Mouse (Mus musculus) neural tube, embryonic 11.5 days (tissue): Measurements from ENCODE around the gene Brox. TPM values are rescaled to one million over a fixed set of nuclear protein-coding genes. Genes with fewer than 3 reads are reported as not detected.

Source experiments
- ATAC-seq: fragments of 200-750 bp; cut with Nextera tagmentation; 2 replicates; pipeline ENCODE4 v1.8.0; 2017; ENCODE audit warnings: moderate number of reproducible peaks, mild to moderate bottlenecking, moderate TSS enrichment, moderate library complexity; ENCODE audit not compliant: insufficient read depth, low FRiP score, low TSS enrichment
- DNase-seq: peaks from one replicate; pipeline ENCODE4 v3.0.0-alpha.2; 2015; ENCODE audit warnings: low spot score
- H3K27ac ChIP-seq: fragments of 300-500 bp; sonication (generic); 2 replicates; pipeline ENCODE4 v1.5.1; 2014; ENCODE audit warnings: low read depth, mild to moderate bottlenecking, low read length
- H3K27me3 ChIP-seq: fragments of 300-500 bp; sonication (generic); 2 replicates; pipeline ENCODE4 v1.6.1; 2014; ENCODE audit warnings: mild to moderate bottlenecking, low read length, mixed read lengths; ENCODE audit not compliant: control insufficient read depth, insufficient read depth
- H3K36me3 ChIP-seq: fragments of 300-500 bp; sonication (generic); 2 replicates; pipeline ENCODE4 v1.6.1; 2014; ENCODE audit warnings: mild to moderate bottlenecking, low read length, moderate library complexity, mixed read lengths; ENCODE audit not compliant: control insufficient read depth, insufficient read depth
- H3K4me1 ChIP-seq: fragments of 300-500 bp; sonication (generic); 2 replicates; pipeline ENCODE4 v1.6.1; 2014; ENCODE audit warnings: low read length, mixed read lengths; ENCODE audit not compliant: control insufficient read depth, insufficient read depth
- H3K4me2 ChIP-seq: fragments of 300-500 bp; sonication (generic); 2 replicates; pipeline ENCODE4 v1.6.1; 2014; ENCODE audit warnings: low read depth, mild to moderate bottlenecking, moderate library complexity
- H3K4me3 ChIP-seq: fragments of 300-500 bp; sonication (generic); 2 replicates; pipeline ENCODE4 v1.5.1; 2014; ENCODE audit warnings: low read depth, low read length
- H3K9ac ChIP-seq: fragments of 300-500 bp; sonication (generic); 2 replicates; pipeline ENCODE4 v1.6.1; 2014; ENCODE audit warnings: mild to moderate bottlenecking, low read length
- H3K9me3 ChIP-seq: fragments of 300-500 bp; sonication (generic); 2 replicates; pipeline ENCODE4 v1.6.1; 2016; ENCODE audit warnings: low read length; ENCODE audit not compliant: control insufficient read depth
- WGBS: fragments of 180-500 bp; shearing (Covaris S2); extraction: QIAGEN DNeasy Blood & Tissue Kit; methylation state at CpG from one replicate; pipeline ENCODE4 v1.1.7; 2014; 5-methylcytosine and 5-hydroxymethylcytosine counted together
- polyA plus RNA-seq: library from polyadenylated mRNA; unstranded; fragments of >200 nt; fragmentation: Nextera tagmentation; extraction: Ambion mirVana; gene quantifications from 2 replicates; pipeline ENCODE4 v1.2.1, GENCODE M21; 2014

Brox gene
- polyA plus RNA-seq, 1 experiment from 2014 or later, result 78.1 TPM

DNA sequence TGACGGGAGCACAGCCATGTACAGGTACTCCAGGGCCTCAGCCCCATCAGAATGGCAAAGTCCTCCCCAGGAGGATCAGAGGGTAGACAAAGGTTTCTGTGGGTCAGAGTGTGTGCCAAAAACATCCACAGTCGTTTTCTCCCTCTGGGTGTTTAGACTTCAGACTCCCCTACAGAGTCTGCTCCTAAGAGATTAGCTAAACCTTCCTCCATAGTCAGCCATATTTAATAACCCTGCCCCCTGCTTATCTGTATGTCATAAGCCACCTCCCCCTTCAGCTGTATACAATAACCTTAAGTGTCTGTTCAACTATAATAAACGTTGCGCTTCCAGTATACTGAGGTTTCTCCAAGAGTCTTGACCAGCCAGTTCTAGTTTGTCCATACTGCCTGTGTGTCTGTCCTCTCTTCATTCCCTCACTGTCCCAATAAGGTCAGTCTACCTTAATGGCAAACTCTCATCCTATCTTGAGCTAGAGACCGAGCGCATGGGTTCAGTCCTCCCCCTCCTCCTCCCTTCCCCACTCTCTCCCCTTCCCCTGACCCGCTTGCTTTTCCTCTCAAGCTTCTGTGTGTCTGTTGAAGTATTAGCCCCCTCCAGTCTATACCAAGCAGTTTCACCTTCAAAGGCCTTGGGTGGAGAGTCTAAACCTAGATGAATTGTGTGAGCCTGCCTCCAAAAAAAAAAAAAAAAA lies 63.9 kb downstream of the Brox start:
- Histone ChIP-seq H3K4me3 (no peak overlapping the region), H3K27me3 (no peaks in the 10 kb centered on the region), H3K27ac (no peak overlapping the region), H3K4me1 (no peaks in the 10 kb centered on the region), H3K36me3 (no peaks in the 10 kb centered on the region), H3K4me2 (no peak overlapping the region), H3K9me3 (no peaks in the 10 kb centered on the region), H3K9ac (no peak overlapping the region)
- WGBS, result 82% methylated on average over 7 of the region's 7 CpGs
- DNase-seq (no peak), ATAC-seq (no peak)

- no peaks in the 10 kb centered on the region for H3K27me3 ChIP-seq
- 89% methylated on average over 7 of the region's 7 CpGs for WGBS
- DNase-seq (no peak), ATAC-seq (no peak)
- H3K27ac ChIP-seq, result no peak overlapping the region
- H3K4me2 ChIP-seq, result no peak overlapping the region
- H3K4me1 ChIP-seq, result no peaks in the 10 kb centered on the region
- no peaks in the 10 kb centered on the region for H3K9me3 ChIP-seq
- H3K4me3 ChIP-seq, result no peak overlapping the region
- no peaks in the 10 kb centered on the region for H3K36me3 ChIP-seq
- H3K9ac ChIP-seq, result no peak overlapping the region
Observed at GRCm38 (mm10) chr1:183227469-183227868, 69.6 kb downstream of the Brox start.

Other genes starting within 250 kb of the Brox start
- gene Disp1, start 75.7 kb downstream of the Brox start, polyA plus RNA-seq, result 11.7 and 12.6 TPM in 2 replicates
- gene Aida, start 679 bp downstream of the Brox start, polyA plus RNA-seq, result 29.2 and 37.0 TPM in 2 replicates
- gene Mia3, start 72.3 kb upstream of the Brox start, polyA plus RNA-seq, result 107 and 110 TPM in 2 replicates
- 17.9 and 18.3 TPM in 2 replicates for gene Taf1a, start 91.7 kb upstream of the Brox start, polyA plus RNA-seq
- 0.32 and 0.65 TPM in 2 replicates for gene Hhipl2, start 120.9 kb upstream of the Brox start, polyA plus RNA-seq